Mouse (Mus musculus) kidney, adult 2 months (tissue): ENCODE data around the gene Six3. TPM values are rescaled to one million over a fixed set of nuclear protein-coding genes. Genes with fewer than 3 reads are reported as not detected.

Experiments used
- DNase-seq: peaks from one replicate; pipeline ENCODE4 v3.0.0; 2021
- H3K27ac ChIP-seq: fragments of 200-500 bp; 2 replicates; pipeline ENCODE4 v1.5.1; 2012; ENCODE audit warnings: low read depth, low read length, control low read depth, inconsistent platforms; ENCODE audit not compliant: insufficient read depth
- H3K27me3 ChIP-seq: fragments of 200-500 bp; replicated peaks from 2 replicates; pipeline ENCODE4 v1.6.1; 2012; ENCODE audit warnings: mild to moderate bottlenecking, moderate library complexity, low read length, inconsistent platforms; ENCODE audit not compliant: control insufficient read depth, insufficient read depth
- H3K36me3 ChIP-seq: fragments of 200-500 bp; 2 replicates; pipeline ENCODE4 v1.6.1; 2012; ENCODE audit warnings: mild to moderate bottlenecking, moderate library complexity, low read length, inconsistent platforms; ENCODE audit not compliant: control insufficient read depth, insufficient read depth
- H3K4me1 ChIP-seq: fragments of 200-500 bp; 2 replicates; pipeline ENCODE4 v1.6.1; 2011; ENCODE audit warnings: low read length; ENCODE audit not compliant: control insufficient read depth, insufficient read depth
- H3K4me3 ChIP-seq: fragments of 200-500 bp; 2 replicates; pipeline ENCODE4 v1.5.1; 2011; ENCODE audit warnings: mild to moderate bottlenecking, low read depth, low read length, control low read depth; ENCODE audit not compliant: insufficient read depth
- CTCF ChIP-seq: fragments of 200-500 bp; conservative IDR thresholded peaks from 2 replicates; pipeline ENCODE4 v1.5.1; 2011; ENCODE audit warnings: low read depth, mild to moderate bottlenecking, control low read depth, low read length, moderate library complexity, mixed read lengths; ENCODE audit not compliant: insufficient read depth, insufficient read length
- POLR2A ChIP-seq: fragments of 200-500 bp; IDR thresholded peaks from one replicate; pipeline ENCODE4 v1.6.1; 2011; ENCODE audit warnings: low read depth, low read length, control low read depth
- WGBS: fragments of 180-500 bp; shearing (Covaris S2); methylation state at CpG from one replicate; pipeline ENCODE4 v1.1.7; 2018; 5-methylcytosine and 5-hydroxymethylcytosine counted together
- polyA plus RNA-seq: library from polyadenylated mRNA; depleted of rRNA; stranded (reverse); fragments of >200 nt; gene quantifications from 2 replicates; pipeline ENCODE4 v1.2.3, GENCODE M21; 2012; rRNA removed

Six3 gene
- polyA plus RNA-seq = not detected in 2 replicates

GRCm38 (mm10) chr17:85613266-85613860 lies at the start of gene Six3:
TSS of gene Six3 (plus strand) at chr17:85613608.
- no peaks in the 10 kb centered on the region for H3K4me1 ChIP-seq
- H3K27ac ChIP-seq = no peak within 1 kb of the TSS
- TF ChIP-seq POLR2A = no peak
- no peak for TF ChIP-seq CTCF
- no peaks in the 10 kb centered on the region for H3K36me3 ChIP-seq
- 2% methylated on average over 29 of the region's 30 CpGs for WGBS
- H3K27me3 ChIP-seq = peaks cover 4% of the 10 kb centered on the region
- DNase-seq = no peak
- no peak within 1 kb of the TSS for H3K4me3 ChIP-seq

GRCm38 (mm10) chr17:85564107-85564506 lies 49.3 kb upstream of the Six3 start:
- TF ChIP-seq POLR2A (no peak), CTCF (no peak)
- Histone ChIP-seq H3K4me1 (no peaks in the 10 kb centered on the region), H3K36me3 (no peaks in the 10 kb centered on the region), H3K27ac (no peak overlapping the region), H3K27me3 (no peaks in the 10 kb centered on the region), H3K4me3 (no peak overlapping the region)
- WGBS = 72% methylated on average over 7 of the region's 7 CpGs
- no peak for DNase-seq

GRCm38 (mm10) chr17:85574023-85574422 lies 39.4 kb upstream of the Six3 start:
- no peaks in the 10 kb centered on the region for H3K36me3 ChIP-seq
- WGBS = 96% methylated on average over 3 of the region's 3 CpGs
- H3K4me1 ChIP-seq = no peaks in the 10 kb centered on the region
- DNase-seq = no peak
- no peaks in the 10 kb centered on the region for H3K27me3 ChIP-seq
- TF ChIP-seq POLR2A = no peak
- TF ChIP-seq CTCF = no peak
- H3K4me3 ChIP-seq = no peak overlapping the region
- no peak overlapping the region for H3K27ac ChIP-seq

- Histone ChIP-seq H3K27ac (no peak overlapping the region), H3K27me3 (no peaks in the 10 kb centered on the region), H3K4me1 (no peaks in the 10 kb centered on the region), H3K4me3 (no peak overlapping the region), H3K36me3 (no peaks in the 10 kb centered on the region)
- DNase-seq = no peak
- no peak for TF ChIP-seq CTCF
- TF ChIP-seq POLR2A = no peak
- WGBS = 78% methylated on average over 5 of the region's 5 CpGs
Measured at GRCm38 (mm10) chr17:85578290-85578689, 35.1 kb upstream of the Six3 start.

GRCm38 (mm10) chr17:85579350-85579749 lies 34.1 kb upstream of the Six3 start:
- TF ChIP-seq CTCF (no peak), POLR2A (no peak)
- no peak for DNase-seq
- no peaks in the 10 kb centered on the region for H3K4me1 ChIP-seq
- no peak overlapping the region for H3K4me3 ChIP-seq
- WGBS = 86% methylated on average over 10 of the region's 10 CpGs
- H3K36me3 ChIP-seq = no peaks in the 10 kb centered on the region
- no peak overlapping the region for H3K27ac ChIP-seq
- no peaks in the 10 kb centered on the region for H3K27me3 ChIP-seq

- H3K36me3 ChIP-seq = no peaks in the 10 kb centered on the region
- H3K4me1 ChIP-seq = no peaks in the 10 kb centered on the region
- H3K27me3 ChIP-seq = no peaks in the 10 kb centered on the region
- no peak for TF ChIP-seq CTCF
- TF ChIP-seq POLR2A = no peak
- no peak overlapping the region for H3K4me3 ChIP-seq
- WGBS = 85% methylated on average over 6 of the region's 6 CpGs
- DNase-seq = no peak
- H3K27ac ChIP-seq = no peak overlapping the region
Measured at GRCm38 (mm10) chr17:85580221-85580620, 33.2 kb upstream of the Six3 start.

- TF ChIP-seq CTCF = no peak
- no peak for TF ChIP-seq POLR2A
- Histone ChIP-seq H3K4me1 (no peaks in the 10 kb centered on the region), H3K36me3 (no peaks in the 10 kb centered on the region), H3K4me3 (no peak overlapping the region), H3K27ac (no peak overlapping the region), H3K27me3 (no peaks in the 10 kb centered on the region)
- no peak for DNase-seq
- 92% methylated on average over 4 of the region's 4 CpGs for WGBS
Measured at GRCm38 (mm10) chr17:85584170-85584569, 29.2 kb upstream of the Six3 start.

GRCm38 (mm10) chr17:85584573-85584972 lies 28.8 kb upstream of the Six3 start:
- WGBS = 76% methylated on average over 7 of the region's 7 CpGs
- Histone ChIP-seq H3K4me3 (no peak overlapping the region), H3K36me3 (no peaks in the 10 kb centered on the region), H3K4me1 (no peaks in the 10 kb centered on the region), H3K27me3 (no peaks in the 10 kb centered on the region), H3K27ac (no peak overlapping the region)
- TF ChIP-seq CTCF (no peak), POLR2A (no peak)
- no peak for DNase-seq
